Mouse (Mus musculus): ENCODE measurements around the gene Cnksr3. TPM values are rescaled to one million over a fixed set of nuclear protein-coding genes. Genes with fewer than 3 reads are reported as not detected.

The Cnksr3 gene
- polyA plus RNA-seq, 1 experiment from 2014 or later = 6.8 TPM

DNA sequence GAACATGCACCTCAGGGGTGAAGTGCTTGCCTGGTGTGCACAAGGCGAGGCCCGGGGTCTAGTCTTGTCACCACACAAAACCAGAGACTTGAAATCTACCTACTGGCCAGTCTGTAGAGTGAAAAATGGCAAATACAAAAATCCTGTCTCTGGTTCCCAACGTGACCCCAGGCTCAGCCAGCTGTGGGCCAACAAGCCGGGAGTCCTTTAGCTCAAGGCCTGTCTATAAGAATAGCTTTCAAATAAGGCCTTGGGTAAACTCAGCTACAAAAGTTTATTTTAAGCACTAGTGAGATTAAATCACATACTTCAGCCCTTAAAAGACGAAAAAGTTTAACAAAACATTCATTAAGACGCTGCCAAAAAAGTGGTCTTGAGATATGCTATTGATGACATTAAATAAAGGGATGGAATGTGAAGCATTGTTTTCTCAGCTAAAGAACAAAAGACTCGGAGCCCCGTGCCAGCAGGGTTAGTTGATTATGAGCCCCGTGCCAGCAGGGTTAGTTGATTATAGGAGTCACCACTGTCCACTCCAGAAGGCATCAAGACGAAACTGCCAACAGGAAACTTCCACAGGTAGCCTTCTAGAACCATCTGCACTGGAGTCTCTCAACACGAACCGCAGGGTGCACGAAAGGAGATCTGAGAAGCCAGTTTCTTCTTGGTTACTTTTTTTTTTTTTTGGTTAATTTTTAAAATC, 67.8 kb downstream of the Cnksr3 start:
- Histone ChIP-seq H3K27ac (ENCODE audit: low read depth, low read length) (no peak overlapping the region), H3K4me2 (replicated peaks; ENCODE audit: low read depth) (no peak overlapping the region), H3K9me3 (ENCODE audit: control insufficient read depth) (no peaks in the 10 kb centered on the region), H3K36me3 (ENCODE audit: control insufficient read depth, insufficient read depth) (no peaks in the 10 kb centered on the region; the same call in 1 of the 2 replicates), H3K4me1 (replicated peaks; ENCODE audit: control insufficient read depth, insufficient read depth, low read length) (peaks cover 19% of the 10 kb centered on the region), H3K9ac (ENCODE audit: low read depth, low read length) (no peak overlapping the region), H3K4me3 (ENCODE audit: low read depth, low read length) (no peak overlapping the region), H3K27me3 (replicated peaks; ENCODE audit: control insufficient read depth, insufficient read depth, low read length) (no peaks in the 10 kb centered on the region)
- ATAC-seq = no peak
- TF ChIP-seq CTCF (IDR thresholded peaks at IDR 0.05; ENCODE audit: low read depth) = no peak
- 59% methylated on average over 13 of the region's 13 CpGs for WGBS

DNA sequence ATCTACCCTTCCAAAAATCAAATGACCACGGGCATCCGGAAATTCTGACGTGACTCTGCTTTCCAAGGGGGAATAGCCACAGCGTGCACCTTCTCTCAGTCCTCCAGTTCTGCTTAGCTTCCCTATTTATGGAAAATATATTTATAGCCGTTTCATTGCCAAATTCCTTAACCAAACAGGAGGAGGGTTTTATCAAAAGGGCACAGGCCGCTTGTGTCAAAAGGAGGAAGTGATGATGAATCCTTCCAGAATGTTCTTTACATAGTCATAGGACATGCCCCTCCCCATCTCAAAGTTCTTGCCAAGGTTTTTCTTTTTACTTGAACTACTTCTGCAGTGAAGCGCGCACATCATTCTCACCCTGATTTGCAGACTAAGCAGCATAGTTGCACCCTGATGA, 69.8 kb downstream of the Cnksr3 start:
- ATAC-seq = no peak

DNA sequence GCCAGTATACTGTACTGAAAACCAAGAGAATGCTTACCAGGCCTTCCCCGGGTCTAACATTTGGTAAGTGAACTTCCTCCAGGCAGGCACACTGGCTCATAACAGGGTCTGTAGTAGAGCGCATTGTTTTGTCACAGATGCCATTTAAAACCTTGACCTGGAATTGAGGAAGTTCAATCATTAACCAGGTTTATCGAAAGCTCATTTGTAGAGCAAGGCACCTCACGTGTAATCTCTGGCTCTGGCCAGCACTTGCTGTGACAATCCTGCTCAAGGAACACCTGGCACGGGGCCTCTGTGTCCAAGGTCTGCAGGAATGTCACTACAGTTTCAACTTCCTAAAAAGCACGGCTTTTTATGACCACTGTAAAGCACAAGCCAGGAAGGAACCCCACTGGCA, 71.8 kb downstream of the Cnksr3 start:
- Histone ChIP-seq H3K27ac (ENCODE audit: low read depth, low read length) (peak overlapping the region; percentile 66), H3K9ac (ENCODE audit: low read depth, low read length) (no peak overlapping the region), H3K4me3 (ENCODE audit: low read depth, low read length) (0 out of 2 replicates have a peak overlapping the region, but pooled peaks have one; percentile 11), H3K27me3 (replicated peaks; ENCODE audit: control insufficient read depth, insufficient read depth, low read length) (no peaks in the 10 kb centered on the region), H3K4me1 (replicated peaks; ENCODE audit: control insufficient read depth, insufficient read depth, low read length) (peaks cover 25% of the 10 kb centered on the region), H3K4me2 (replicated peaks; ENCODE audit: low read depth) (peak overlapping the region; percentile 41), H3K9me3 (ENCODE audit: control insufficient read depth) (no peaks in the 10 kb centered on the region), H3K36me3 (ENCODE audit: control insufficient read depth, insufficient read depth) (no peaks in the 10 kb centered on the region; the same call in 1 of the 2 replicates)
- peak; percentile 96 for ATAC-seq
- no peak for TF ChIP-seq CTCF (IDR thresholded peaks at IDR 0.05; ENCODE audit: low read depth)
- WGBS = 31% methylated on average over 6 of the region's 6 CpGs

More for the DNA sequence above, 69.8 kb downstream of the Cnksr3 start:
- H3K4me1 ChIP-seq (replicated peaks; ENCODE audit: control insufficient read depth, insufficient read depth, low read length) = peaks cover 19% of the 10 kb centered on the region
- no peak overlapping the region for H3K4me3 ChIP-seq (ENCODE audit: low read depth, low read length)
- H3K4me2 ChIP-seq (replicated peaks; ENCODE audit: low read depth) = no peak overlapping the region
- peak overlapping the region; percentile 41; the same call in 1 of the 2 replicates for H3K27ac ChIP-seq (ENCODE audit: low read depth, low read length)
- no peaks in the 10 kb centered on the region for H3K27me3 ChIP-seq (replicated peaks; ENCODE audit: control insufficient read depth, insufficient read depth, low read length)
- 56% methylated on average over 8 of the region's 8 CpGs for WGBS
- no peak overlapping the region for H3K9ac ChIP-seq (ENCODE audit: low read depth, low read length)
- H3K9me3 ChIP-seq (ENCODE audit: control insufficient read depth) = no peaks in the 10 kb centered on the region
- TF ChIP-seq CTCF (IDR thresholded peaks at IDR 0.05; ENCODE audit: low read depth) = no peak
- no peaks in the 10 kb centered on the region; the same call in 1 of the 2 replicates for H3K36me3 ChIP-seq (ENCODE audit: control insufficient read depth, insufficient read depth)

DNA sequence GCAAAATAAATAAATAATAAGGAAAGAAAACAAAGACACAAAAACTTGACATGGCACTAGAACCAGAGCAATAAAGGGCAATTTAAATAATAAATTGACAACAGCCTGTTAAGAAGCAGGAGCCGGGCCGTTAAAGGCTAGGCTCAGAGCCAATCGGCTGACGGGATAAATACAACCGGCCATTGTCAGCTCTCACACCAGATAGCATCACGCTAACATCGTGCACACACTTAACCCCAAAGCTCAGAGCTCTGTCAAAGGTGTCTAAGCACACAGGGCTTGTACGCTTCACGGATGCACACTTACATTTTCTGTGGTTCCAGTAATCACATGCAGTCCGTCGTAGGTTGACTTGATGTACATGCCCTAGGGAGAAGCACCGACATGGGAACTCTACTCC, 74.0 kb downstream of the Cnksr3 start:
- Histone ChIP-seq H3K27ac (ENCODE audit: low read depth, low read length) (no peak overlapping the region), H3K9me3 (ENCODE audit: control insufficient read depth) (no peaks in the 10 kb centered on the region), H3K4me2 (replicated peaks; ENCODE audit: low read depth) (no peak overlapping the region), H3K4me1 (replicated peaks; ENCODE audit: control insufficient read depth, insufficient read depth, low read length) (peaks cover 25% of the 10 kb centered on the region), H3K27me3 (replicated peaks; ENCODE audit: control insufficient read depth, insufficient read depth, low read length) (no peaks in the 10 kb centered on the region), H3K36me3 (ENCODE audit: control insufficient read depth, insufficient read depth) (peaks cover 14% of the 10 kb centered on the region), H3K9ac (ENCODE audit: low read depth, low read length) (no peak overlapping the region), H3K4me3 (ENCODE audit: low read depth, low read length) (no peak overlapping the region)
- TF ChIP-seq CTCF (IDR thresholded peaks at IDR 0.05; ENCODE audit: low read depth) = no peak
- WGBS = 57% methylated on average over 12 of the region's 12 CpGs
- no peak for ATAC-seq

DNA sequence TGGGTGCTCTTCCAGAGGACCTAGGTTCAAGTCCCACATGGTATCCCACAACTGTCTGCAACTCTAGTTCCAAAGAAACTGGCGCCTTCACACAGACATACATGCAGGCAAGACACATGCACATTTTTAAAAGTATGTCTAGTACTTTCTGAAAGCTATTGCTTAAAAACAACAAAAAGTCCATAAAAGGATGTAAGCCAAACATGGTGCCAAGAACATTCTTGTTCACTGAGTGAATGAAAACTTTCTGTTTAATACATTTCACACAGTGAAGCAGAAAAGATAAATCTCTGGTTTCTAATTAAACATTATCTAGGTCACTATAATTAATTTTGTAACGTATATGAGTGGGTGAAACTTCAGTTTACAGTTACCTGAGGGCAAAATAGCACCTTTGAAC, 76.3 kb downstream of the Cnksr3 start:
- 47% methylated on average over 2 of the region's 2 CpGs for WGBS
- ATAC-seq = no peak

DNA sequence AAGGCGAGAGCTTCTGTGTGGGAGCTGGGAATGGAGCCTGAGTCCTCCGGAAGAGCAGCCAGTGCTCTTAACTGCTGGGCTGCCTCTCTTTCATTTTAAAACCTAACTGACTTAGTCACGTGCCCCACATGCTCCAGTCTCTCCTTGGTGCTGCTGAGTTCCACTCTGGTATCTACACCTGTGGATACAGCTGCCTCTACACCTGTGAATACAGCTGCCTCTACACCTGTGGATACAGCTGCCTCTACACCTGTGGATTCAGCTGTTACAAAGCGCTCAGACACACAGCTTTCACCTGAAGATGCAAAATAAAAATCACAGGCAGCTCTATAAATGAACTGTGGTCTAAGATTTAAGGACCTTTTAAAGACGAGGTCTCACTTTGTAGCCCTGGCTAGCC, 79.0 kb downstream of the Cnksr3 start:
- no peaks in the 10 kb centered on the region for H3K27me3 ChIP-seq (replicated peaks; ENCODE audit: control insufficient read depth, insufficient read depth, low read length)
- no peak overlapping the region for H3K4me2 ChIP-seq (replicated peaks; ENCODE audit: low read depth)
- H3K4me3 ChIP-seq (ENCODE audit: low read depth, low read length) = no peak overlapping the region
- WGBS = 85% methylated on average over 5 of the region's 5 CpGs
- H3K4me1 ChIP-seq (replicated peaks; ENCODE audit: control insufficient read depth, insufficient read depth, low read length) = peaks cover 6% of the 10 kb centered on the region; the same call in 1 of the 2 replicates
- H3K9ac ChIP-seq (ENCODE audit: low read depth, low read length) = no peak overlapping the region
- ATAC-seq = no peak
- no peak overlapping the region for H3K27ac ChIP-seq (ENCODE audit: low read depth, low read length)
- H3K9me3 ChIP-seq (ENCODE audit: control insufficient read depth) = no peaks in the 10 kb centered on the region
- no peak for TF ChIP-seq CTCF (IDR thresholded peaks at IDR 0.05; ENCODE audit: low read depth)
- peaks cover 46% of the 10 kb centered on the region for H3K36me3 ChIP-seq (ENCODE audit: control insufficient read depth, insufficient read depth)

More for the DNA sequence above, 76.3 kb downstream of the Cnksr3 start:
- no peak overlapping the region for H3K9ac ChIP-seq (ENCODE audit: low read depth, low read length)
- no peak overlapping the region for H3K27ac ChIP-seq (ENCODE audit: low read depth, low read length)
- no peak for TF ChIP-seq CTCF (IDR thresholded peaks at IDR 0.05; ENCODE audit: low read depth)
- no peaks in the 10 kb centered on the region for H3K9me3 ChIP-seq (ENCODE audit: control insufficient read depth)
- H3K4me3 ChIP-seq (ENCODE audit: low read depth, low read length) = no peak overlapping the region
- no peaks in the 10 kb centered on the region for H3K27me3 ChIP-seq (replicated peaks; ENCODE audit: control insufficient read depth, insufficient read depth, low read length)
- no peak overlapping the region for H3K4me2 ChIP-seq (replicated peaks; ENCODE audit: low read depth)
- peaks cover 10% of the 10 kb centered on the region; the same call in 1 of the 2 replicates for H3K4me1 ChIP-seq (replicated peaks; ENCODE audit: control insufficient read depth, insufficient read depth, low read length)
- peaks cover 32% of the 10 kb centered on the region for H3K36me3 ChIP-seq (ENCODE audit: control insufficient read depth, insufficient read depth)

Data from intestine, postnatal 0 days (tissue).